Mouse (Mus musculus) erythroblast, embryonic 14.5 days (primary cell): ENCODE results near the gene Kng1.

ENCODE experiments used
- GATA1 ChIP-seq: IDR thresholded peaks from 2 replicates; pipeline ENCODE4 v1.6.1; 2012; ENCODE audit warnings: low read length, inconsistent platforms, mixed read lengths
- TAL1 ChIP-seq: IDR thresholded peaks from 3 replicates; pipeline ENCODE4 v1.6.1; 2012; ENCODE audit warnings: low read length, inconsistent platforms, mixed read lengths

DNA sequence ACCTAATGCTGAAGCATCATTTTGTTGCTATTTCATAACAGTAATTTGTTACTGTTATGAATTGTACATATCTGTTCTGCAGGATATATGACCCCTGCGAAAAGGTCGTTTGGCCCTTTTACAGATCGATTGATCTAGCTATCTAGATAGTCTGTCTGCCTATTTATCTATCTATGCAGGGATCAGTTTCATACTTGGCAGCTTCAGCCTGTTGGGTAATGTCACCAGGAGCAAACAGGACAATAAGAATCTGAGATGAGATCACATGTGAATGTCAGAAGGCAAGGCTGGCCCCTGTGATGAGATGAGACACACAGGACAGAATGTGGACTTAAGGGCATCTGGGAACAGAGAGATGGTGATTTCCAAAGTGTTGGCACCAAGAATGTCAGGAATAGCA, 72.6 kb downstream of the Kng1 start:
- TF ChIP-seq GATA1, result no peak
- TF ChIP-seq TAL1, result no peak
